Mouse (Mus musculus) effector memory CD4-positive, alpha-beta T cell, adult 5 months (primary cell): ENCODE results near the gene Pdss2. TPM values are rescaled to one million over a fixed set of nuclear protein-coding genes. Genes with fewer than 3 reads are reported as not detected.

Experiments used
- polyA plus RNA-seq: library from polyadenylated mRNA; unstranded; fragments of 100-300 nt; shearing (Covaris generic); gene quantifications from one replicate; pipeline ENCODE4 v1.2.1, GENCODE M21; 2017

Pdss2 gene
- 10.5 TPM for polyA plus RNA-seq

DNA sequence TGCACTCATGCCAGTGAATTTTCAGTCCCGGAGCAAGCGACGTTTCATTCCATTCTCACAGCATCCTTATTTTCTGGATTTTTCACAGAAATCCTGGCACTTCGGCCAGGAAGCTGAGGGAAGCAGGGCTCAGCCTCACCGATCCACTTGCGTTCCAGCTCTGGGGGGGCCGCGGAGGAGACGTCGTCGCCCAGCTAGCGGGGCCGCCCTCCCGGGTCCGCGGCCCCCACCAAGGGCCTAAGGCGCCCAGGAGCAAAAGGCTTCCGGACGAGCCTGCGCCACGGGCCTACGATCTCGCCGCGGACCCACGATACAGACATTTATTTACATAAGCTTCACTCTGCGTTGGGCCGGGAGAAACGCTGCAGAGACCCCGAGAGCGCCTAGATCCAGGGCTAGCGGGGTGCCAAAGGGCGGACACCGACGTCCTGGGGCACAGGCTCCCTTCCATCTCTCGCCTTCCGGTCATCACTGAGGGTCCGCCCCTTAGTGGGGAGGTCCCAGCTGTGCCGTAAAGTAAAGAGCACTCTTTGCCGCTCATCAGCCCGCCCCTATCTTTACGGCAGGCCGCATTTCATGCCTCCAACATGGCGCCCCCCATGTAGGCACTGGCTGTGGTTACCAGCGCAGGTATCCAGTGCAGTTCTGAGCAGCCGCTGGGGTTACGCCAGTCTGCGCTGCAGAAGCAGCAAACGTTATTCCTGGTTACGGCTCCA lies at the start of gene Pdss2:
Pdss2 (plus strand) TSS at position 577 of the 716 bp plus-strand sequence.

DNA sequence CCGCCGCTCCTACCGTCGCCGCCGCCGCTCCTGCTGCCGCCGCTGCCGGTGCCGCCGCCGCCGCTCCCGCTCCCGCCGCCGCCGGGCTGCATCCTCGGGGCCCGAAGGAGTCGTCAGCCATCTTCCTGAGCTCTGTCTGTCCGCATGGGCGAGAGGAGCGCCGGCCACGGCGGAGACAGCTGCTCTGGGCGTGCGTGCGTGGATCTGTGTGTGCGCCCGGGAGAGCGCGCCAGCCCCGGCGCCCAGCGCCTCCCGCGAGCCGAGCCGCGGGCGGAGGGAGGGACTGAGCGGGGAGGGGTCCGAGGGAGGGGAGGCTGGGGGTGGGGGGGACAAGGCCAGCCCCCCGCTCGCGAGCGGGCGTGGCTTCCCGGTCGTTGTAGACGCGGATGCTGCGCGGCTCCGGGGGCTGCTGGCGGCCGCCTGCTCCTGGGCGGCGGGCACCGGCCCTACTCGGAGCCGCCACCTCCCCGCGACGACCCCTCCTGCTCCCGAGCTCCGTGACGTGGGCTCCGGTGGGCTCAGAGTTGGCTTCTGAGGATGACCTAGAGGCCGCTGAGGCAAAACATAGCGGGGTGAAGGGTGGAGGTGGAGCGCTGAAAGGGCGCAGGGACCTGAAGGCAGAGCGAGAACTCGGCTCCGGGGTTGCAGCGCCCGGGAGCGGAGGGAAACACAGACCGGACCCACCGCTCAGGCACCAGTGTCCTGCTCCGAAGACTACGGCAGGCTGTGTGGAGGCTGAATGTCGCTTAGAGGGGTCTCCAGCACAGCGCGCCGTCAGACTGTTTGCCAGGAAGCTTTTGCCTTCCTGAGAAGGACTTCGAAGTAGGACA lies 46.7 kb upstream of the Pdss2 start, which contains the start of the genes Sobp and 9030612E09Rik:
Sobp (minus strand) TSS at position 205 of the 830 bp plus-strand sequence.
9030612E09Rik (plus strand) TSS at position 379 of the 830 bp plus-strand sequence.

GRCm38 (mm10) chr10:43478751-43479435 lies 257.6 kb downstream of the Pdss2 start, which contains the start of gene Bend3:
Gene Bend3 (plus strand): TSS chr10:43478831.

Other genes starting within 250 kb of the Pdss2 start
- not detected for gene Sobp, start 47.0 kb upstream of the Pdss2 start, polyA plus RNA-seq
- gene 9030612E09Rik, start 46.8 kb upstream of the Pdss2 start, polyA plus RNA-seq: not detected